Mouse (Mus musculus) kidney, postnatal 0 days (tissue): ENCODE data around the gene Rdh7. TPM values are rescaled to one million over a fixed set of nuclear protein-coding genes. Genes with fewer than 3 reads are reported as not detected.
A peak's percentile ranks its signal among the peaks of the same experiment; 100 is the strongest.
"Not testable (repeated sequence)": the region's sequence is repeated elsewhere in the genome, so short reads cannot be mapped to it uniquely, and the experiment has no call there.

ENCODE experiments used
- ATAC-seq: fragments of 200-750 bp; cut with Nextera tagmentation; replicated peaks from 2 replicates; pipeline ENCODE4 v1.8.0; 2017; ENCODE audit warnings: low read depth, moderate number of reproducible peaks, moderate TSS enrichment, moderate library complexity; ENCODE audit not compliant: low FRiP score
- DNase-seq: peaks from one replicate; pipeline ENCODE4 v3.0.0-alpha.2; 2016; ENCODE audit warnings: low spot score
- H3K27ac ChIP-seq: fragments of 300-500 bp; sonication (generic); 2 replicates; pipeline ENCODE4 v1.5.1; 2014; ENCODE audit warnings: mild to moderate bottlenecking
- H3K27me3 ChIP-seq: fragments of 300-500 bp; sonication (generic); 2 replicates; pipeline ENCODE4 v1.6.1; 2014; ENCODE audit warnings: low read length, mixed read lengths; ENCODE audit not compliant: insufficient read depth
- H3K36me3 ChIP-seq: fragments of 300-500 bp; sonication (generic); 2 replicates; pipeline ENCODE4 v1.6.1; 2014; ENCODE audit warnings: low read length, mixed read lengths; ENCODE audit not compliant: insufficient read depth
- H3K4me1 ChIP-seq: fragments of 300-500 bp; sonication (generic); replicated peaks from 2 replicates; pipeline ENCODE4 v1.6.1; 2014; ENCODE audit warnings: antibody characterized with exemption, low read length, mixed read lengths; ENCODE audit not compliant: insufficient read depth
- H3K4me2 ChIP-seq: fragments of 300-500 bp; sonication (generic); 2 replicates; pipeline ENCODE4 v1.6.1; 2014; ENCODE audit warnings: mild to moderate bottlenecking, low read length, moderate library complexity, mixed read lengths
- H3K4me3 ChIP-seq: fragments of 300-500 bp; sonication (generic); replicated peaks from 2 replicates; pipeline ENCODE4 v1.5.1; 2014; ENCODE audit warnings: low read depth, low read length
- H3K9ac ChIP-seq: fragments of 300-500 bp; sonication (generic); 2 replicates; pipeline ENCODE4 v1.6.1; 2014; ENCODE audit warnings: low read depth, low read length
- H3K9me3 ChIP-seq: fragments of 300-500 bp; sonication (generic); replicated peaks from 2 replicates; pipeline ENCODE4 v1.6.1; 2016; ENCODE audit warnings: low read length, inconsistent platforms, mixed read lengths
- CTCF ChIP-seq: IDR thresholded peaks from 2 replicates; pipeline ENCODE4 v1.5.1; 2016; ENCODE audit warnings: antibody characterized with exemption, low read depth, mild to moderate bottlenecking, moderate library complexity
- WGBS: fragments of 180-500 bp; shearing (Covaris S2); extraction: QIAGEN DNeasy Blood & Tissue Kit; methylation state at CpG from one replicate; pipeline ENCODE4 v1.1.7; 2014; 5-methylcytosine and 5-hydroxymethylcytosine counted together
- polyA plus RNA-seq: library from polyadenylated mRNA; unstranded; fragments of >200 nt; fragmentation: Nextera tagmentation; extraction: Ambion mirVana; gene quantifications from 2 replicates; pipeline ENCODE4 v1.2.1, GENCODE M21; 2015

The Rdh7 gene
- polyA plus RNA-seq, 1 experiment from 2014 or later, result 0.21 TPM

DNA sequence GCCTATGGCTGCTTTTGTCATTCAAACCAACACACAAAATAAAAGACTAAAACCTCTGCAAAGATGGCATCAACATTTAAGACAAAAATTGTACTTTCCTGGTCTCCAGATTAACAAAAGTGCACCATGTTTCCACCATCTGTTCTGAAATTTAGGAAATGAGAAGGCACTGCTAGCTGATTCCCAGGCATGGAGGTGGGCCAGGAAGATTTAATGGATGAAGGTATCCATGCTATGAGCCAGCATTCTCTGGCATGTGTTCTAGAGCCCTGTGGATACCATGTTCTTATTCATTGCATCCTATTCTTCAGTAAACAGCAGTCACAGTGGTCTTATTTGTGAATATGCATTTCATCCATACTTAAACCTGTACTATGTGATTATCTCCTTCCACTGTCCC, 32.2 kb downstream of the Rdh7 start:
- Histone ChIP-seq H3K4me2 (no peak overlapping the region), H3K9ac (no peak overlapping the region), H3K4me1 (no peaks in the 10 kb centered on the region), H3K9me3 (no peaks in the 10 kb centered on the region), H3K27me3 (no peaks in the 10 kb centered on the region), H3K27ac (no peak overlapping the region), H3K36me3 (no peaks in the 10 kb centered on the region), H3K4me3 (no peak overlapping the region)
- TF ChIP-seq CTCF, result no peak
- DNase-seq (no peak), ATAC-seq (no peak)

- no peak for TF ChIP-seq CTCF
- H3K9me3 ChIP-seq, result no peaks in the 10 kb centered on the region
These were observed 39.0 kb downstream of the Rdh7 start, which contains the start of gene Rdh19 for GRCm38 (mm10) chr10:127849628-127850027. TSS of gene Rdh19 (plus strand) at chr10:127849928.

DNA sequence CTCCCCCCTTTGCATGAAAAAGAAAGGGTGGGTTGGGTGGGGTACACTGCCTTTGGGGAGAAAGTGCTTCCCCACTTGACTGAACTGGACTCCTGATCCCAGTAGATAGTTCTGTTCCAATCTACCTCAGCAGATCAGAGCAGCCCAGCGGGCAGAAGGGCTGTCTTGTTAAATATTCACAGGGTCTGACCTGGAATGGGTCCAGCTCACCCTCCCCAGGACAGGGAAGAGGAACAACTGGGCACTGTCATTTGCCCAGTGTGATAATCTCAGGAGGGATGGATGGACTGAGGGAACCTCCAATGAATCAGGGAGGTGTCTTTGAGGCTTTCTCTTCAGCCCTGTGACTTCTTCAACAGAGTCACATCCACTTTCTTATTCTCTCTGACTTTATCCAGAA, 40.5 kb downstream of the Rdh7 start:
- H3K4me1 ChIP-seq, result no peaks in the 10 kb centered on the region
- ATAC-seq (peak; percentile 85), DNase-seq (peak; percentile 10)
- no peak overlapping the region for H3K4me3 ChIP-seq
- no peaks in the 10 kb centered on the region for H3K36me3 ChIP-seq
- 58% methylated on average over 1 of the region's 1 CpGs for WGBS
- no peak overlapping the region for H3K9ac ChIP-seq
- no peaks in the 10 kb centered on the region for H3K9me3 ChIP-seq
- no peaks in the 10 kb centered on the region for H3K27me3 ChIP-seq
- H3K27ac ChIP-seq, result no peak overlapping the region
- no peak overlapping the region for H3K4me2 ChIP-seq
- no peak for TF ChIP-seq CTCF

More at GRCm38 (mm10) chr10:127849628-127850027, 39.0 kb downstream of the Rdh7 start, which contains the start of gene Rdh19:
- WGBS, result 60% methylated on average over 1 of the region's 1 CpGs
- no peaks in the 10 kb centered on the region for H3K4me1 ChIP-seq
- no peaks in the 10 kb centered on the region for H3K36me3 ChIP-seq
- no peak for DNase-seq
- no peak within 1 kb of the TSS for H3K27ac ChIP-seq
- no peak within 1 kb of the TSS for H3K4me2 ChIP-seq
- no peaks in the 10 kb centered on the region for H3K27me3 ChIP-seq
- no peak within 1 kb of the TSS for H3K4me3 ChIP-seq
- no peak within 1 kb of the TSS for H3K9ac ChIP-seq
- ATAC-seq, result no peak

GRCm38 (mm10) chr10:127845945-127846344, 42.7 kb downstream of the Rdh7 start:
- H3K9me3 ChIP-seq, H3K4me3 ChIP-seq, H3K4me1 ChIP-seq, DNase-seq, H3K9ac ChIP-seq, H3K36me3 ChIP-seq, H3K4me2 ChIP-seq, ATAC-seq, H3K27me3 ChIP-seq: not testable (repeated sequence)
- WGBS, result 47% methylated on average over 5 of the region's 5 CpGs
- H3K27ac ChIP-seq, result peak overlapping the region; percentile 61; the same call in 1 of the 2 replicates

DNA sequence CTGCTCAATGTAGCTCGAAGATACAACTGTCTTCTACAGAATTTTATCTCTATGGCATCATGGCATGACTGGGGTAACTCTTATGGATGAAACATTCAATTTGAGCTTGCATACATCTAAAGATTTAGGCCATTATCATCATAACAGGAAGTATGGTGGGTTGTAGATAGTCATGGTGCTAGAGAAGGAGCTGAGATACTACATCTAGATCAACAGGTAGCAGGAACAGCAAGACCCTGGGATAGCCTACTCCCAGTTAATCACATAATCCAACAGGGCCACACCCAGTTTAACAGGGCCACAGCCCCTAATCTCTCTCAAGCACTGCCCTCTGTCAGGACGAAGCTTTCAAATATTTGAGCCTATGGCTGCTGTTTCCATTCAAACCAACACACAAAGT, 47.8 kb downstream of the Rdh7 start:
- H3K9me3 ChIP-seq, result no peaks in the 10 kb centered on the region; the same call in 1 of the 2 replicates
- TF ChIP-seq CTCF, result no peak
- no peaks in the 10 kb centered on the region for H3K4me1 ChIP-seq
- ATAC-seq (no peak), DNase-seq (no peak)
- H3K27ac ChIP-seq, result no peak overlapping the region
- 74% methylated on average over 2 of the region's 2 CpGs for WGBS
- no peaks in the 10 kb centered on the region for H3K36me3 ChIP-seq
- no peak overlapping the region for H3K9ac ChIP-seq
- no peak overlapping the region for H3K4me3 ChIP-seq
- H3K27me3 ChIP-seq, result no peaks in the 10 kb centered on the region
- H3K4me2 ChIP-seq, result no peak overlapping the region

DNA sequence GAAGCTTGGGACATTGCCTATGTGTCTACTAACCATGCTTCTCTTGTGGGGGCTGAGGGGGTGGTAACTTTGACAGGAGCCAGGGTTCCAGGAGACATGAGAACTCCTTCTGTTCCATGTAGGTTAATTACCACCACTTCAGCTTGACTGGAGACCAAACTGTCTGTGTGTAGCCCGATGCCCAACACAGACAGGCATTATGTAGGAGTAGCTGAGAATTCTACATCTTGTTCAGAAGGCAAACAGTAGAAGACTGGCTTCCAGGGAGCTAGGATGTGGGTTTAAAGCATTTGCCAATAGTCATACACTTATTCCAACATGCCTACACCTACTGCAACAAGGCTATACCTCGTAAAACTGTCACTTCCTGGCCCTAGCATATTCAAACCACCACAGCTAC, 50.1 kb downstream of the Rdh7 start:
- Histone ChIP-seq H3K27me3 (no peaks in the 10 kb centered on the region), H3K27ac (no peak overlapping the region), H3K4me2 (no peak overlapping the region), H3K4me3 (no peak overlapping the region), H3K4me1 (0 out of 2 replicates have a peak, but pooled peaks cover 6% of the 10 kb centered on the region), H3K9me3 (no peaks in the 10 kb centered on the region; the same call in 1 of the 2 replicates), H3K9ac (no peak overlapping the region), H3K36me3 (no peaks in the 10 kb centered on the region)
- DNase-seq (no peak), ATAC-seq (no peak)
- WGBS, result 88% methylated on average over 2 of the region's 2 CpGs
- no peak for TF ChIP-seq CTCF

GRCm38 (mm10) chr10:127837793-127838192, 50.8 kb downstream of the Rdh7 start:
- H3K27ac ChIP-seq, H3K9ac ChIP-seq, ATAC-seq, H3K4me1 ChIP-seq, H3K9me3 ChIP-seq, H3K4me3 ChIP-seq, H3K36me3 ChIP-seq, H3K4me2 ChIP-seq, DNase-seq, H3K27me3 ChIP-seq: not testable (repeated sequence)
- 83% methylated on average over 5 of the region's 5 CpGs for WGBS
